Mouse (Mus musculus) limb, embryonic 12.5 days (tissue): ENCODE results near the gene Vipr1. TPM values are rescaled to one million over a fixed set of nuclear protein-coding genes. Genes with fewer than 3 reads are reported as not detected.
A peak's percentile ranks its signal among the peaks of the same experiment; 100 is the strongest.

Experiments
- ATAC-seq: fragments of 200-750 bp; cut with Nextera tagmentation; 2 replicates; pipeline ENCODE4 v1.8.0; 2017; ENCODE audit warnings: low read depth, moderate TSS enrichment; ENCODE audit not compliant: insufficient number of reproducible peaks, insufficient read depth, low FRiP score, low TSS enrichment
- H3K27ac ChIP-seq: fragments of 300-500 bp; sonication (generic); 2 replicates; pipeline ENCODE4 v1.5.1; 2016; ENCODE audit warnings: mild to moderate bottlenecking, moderate library complexity
- H3K27me3 ChIP-seq: fragments of 300-500 bp; sonication (generic); 2 replicates; pipeline ENCODE4 v1.6.1; 2016; ENCODE audit warnings: mild to moderate bottlenecking, moderate library complexity
- H3K36me3 ChIP-seq: fragments of 300-500 bp; sonication (generic); 2 replicates; pipeline ENCODE4 v1.6.1; 2016; ENCODE audit warnings: mild to moderate bottlenecking, moderate library complexity
- H3K4me1 ChIP-seq: fragments of 300-500 bp; sonication (generic); replicated peaks from 2 replicates; pipeline ENCODE4 v1.6.1; 2016
- H3K4me2 ChIP-seq: fragments of 300-500 bp; sonication (generic); 2 replicates; pipeline ENCODE4 v1.6.1; 2016; ENCODE audit warnings: mild to moderate bottlenecking, moderate library complexity
- H3K4me3 ChIP-seq: fragments of 300-500 bp; sonication (generic); replicated peaks from 2 replicates; pipeline ENCODE4 v1.5.1; 2016; ENCODE audit warnings: mild to moderate bottlenecking
- H3K9ac ChIP-seq: fragments of 300-500 bp; sonication (generic); replicated peaks from 2 replicates; pipeline ENCODE4 v1.6.1; 2016; ENCODE audit warnings: mild to moderate bottlenecking, moderate library complexity
- H3K9me3 ChIP-seq: fragments of 300-500 bp; sonication (generic); 2 replicates; pipeline ENCODE4 v1.6.1; 2016; ENCODE audit warnings: mild to moderate bottlenecking, moderate library complexity
- WGBS: fragments of 180-500 bp; shearing (Covaris S2); methylation state at CpG from one replicate; pipeline ENCODE4 v1.1.7; 2016; 5-methylcytosine and 5-hydroxymethylcytosine counted together
- polyA plus RNA-seq: library from polyadenylated mRNA; unstranded; fragments of >200 nt; fragmentation: Nextera tagmentation; extraction: Ambion mirVana; gene quantifications from 2 replicates; pipeline ENCODE4 v1.2.1, GENCODE M21; 2016

Vipr1 gene
- polyA plus RNA-seq, 1 experiment from 2014 or later = 1.1 TPM

- Histone ChIP-seq H3K9ac (peak overlapping the region; percentile 98), H3K4me1 (peaks cover 13% of the 10 kb centered on the region), H3K4me3 (peak overlapping the region; percentile 96), H3K27me3 (no peaks in the 10 kb centered on the region), H3K27ac (peak overlapping the region; percentile 97), H3K9me3 (peaks cover 7% of the 10 kb centered on the region; the same call in 1 of the 2 replicates), H3K36me3 (peaks cover 4% of the 10 kb centered on the region; the same call in 1 of the 2 replicates), H3K4me2 (peak overlapping the region; percentile 88)
- WGBS = under 1% methylated on average over 68 of the region's 87 CpGs
- ATAC-seq = peak; percentile 68
Observed at GRCm38 (mm10) chr9:121719347-121720331, 77.1 kb downstream of the Vipr1 start.

Other genes with a start within 250 kb of the Vipr1 start
- gene Cck, start 147.0 kb upstream of the Vipr1 start, polyA plus RNA-seq = 0.64 TPM in 1 of 2 replicates, not detected in the other
- 0.45 TPM in 1 of 2 replicates, not detected in the other for gene Lyzl4, start 620 bp upstream of the Vipr1 start, polyA plus RNA-seq
- gene Sec22c, start 62.8 kb downstream of the Vipr1 start, polyA plus RNA-seq = 13.9 and 16.2 TPM in 2 replicates
- gene Ss18l2, start 67.6 kb downstream of the Vipr1 start, polyA plus RNA-seq = 95.8 and 105 TPM in 2 replicates
- 68.4 and 71.5 TPM in 2 replicates for gene Nktr, start 76.5 kb downstream of the Vipr1 start, polyA plus RNA-seq
- gene Zfp651, start 116.6 kb downstream of the Vipr1 start, polyA plus RNA-seq = 13.7 and 16.7 TPM in 2 replicates
- gene Klhl40, start 134.9 kb downstream of the Vipr1 start, polyA plus RNA-seq = 5.9 and 7.0 TPM in 2 replicates
- 0.19 and 0.22 TPM in 2 replicates for gene Hhatl, start 149.8 kb downstream of the Vipr1 start, polyA plus RNA-seq
- 0.15 and 0.58 TPM in 2 replicates for gene Ccdc13, start 196.7 kb downstream of the Vipr1 start, polyA plus RNA-seq
- gene Higd1a, start 215.6 kb downstream of the Vipr1 start, polyA plus RNA-seq = 152 and 161 TPM in 2 replicates